Mouse (Mus musculus): ENCODE data around the gene Pagr1b. TPM values are rescaled to one million over a fixed set of nuclear protein-coding genes. Genes with fewer than 3 reads are reported as not detected.

Pagr1b gene
- polyA plus RNA-seq, 1 experiment, result 4.2 TPM

DNA sequence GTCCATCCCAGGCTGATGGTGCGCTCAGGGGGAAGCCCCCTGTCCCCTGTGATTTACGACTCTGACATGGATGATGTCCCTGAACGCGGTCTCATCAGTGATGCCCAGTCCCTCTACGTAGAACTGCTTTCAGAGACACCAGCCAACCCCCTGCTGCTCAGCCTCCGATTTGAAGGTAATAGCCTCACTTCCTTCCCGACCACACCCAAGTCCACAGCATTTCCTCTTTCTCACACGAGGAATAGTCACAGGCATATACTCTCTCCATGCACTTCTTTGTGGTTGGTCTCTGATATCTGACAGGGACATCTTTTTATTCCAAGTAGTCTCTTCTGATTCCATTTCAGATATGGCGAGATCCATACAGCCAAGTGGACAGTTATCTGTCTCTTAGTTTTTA is 56.5 kb downstream of the Pagr1b start:
- H3K4me1 ChIP-seq, result peaks cover 12% of the 10 kb centered on the region; the same call in 1 of the 2 replicates
- no peaks in the 10 kb centered on the region for H3K36me3 ChIP-seq (replicated peaks; ENCODE audit: low read length)
- H3K9me3 ChIP-seq, result no peaks in the 10 kb centered on the region
- no peak overlapping the region for H3K4me3 ChIP-seq (replicated peaks)
- peaks cover 60% of the 10 kb centered on the region for H3K27me3 ChIP-seq (replicated peaks)
- no peak for TF ChIP-seq FLI1 (IDR thresholded peaks at IDR 0.05; ENCODE audit: low read length)
- no peak for TF ChIP-seq GATA1 (IDR thresholded peaks at IDR 0.05; ENCODE audit: borderline replicate concordance, low read length)

DNA sequence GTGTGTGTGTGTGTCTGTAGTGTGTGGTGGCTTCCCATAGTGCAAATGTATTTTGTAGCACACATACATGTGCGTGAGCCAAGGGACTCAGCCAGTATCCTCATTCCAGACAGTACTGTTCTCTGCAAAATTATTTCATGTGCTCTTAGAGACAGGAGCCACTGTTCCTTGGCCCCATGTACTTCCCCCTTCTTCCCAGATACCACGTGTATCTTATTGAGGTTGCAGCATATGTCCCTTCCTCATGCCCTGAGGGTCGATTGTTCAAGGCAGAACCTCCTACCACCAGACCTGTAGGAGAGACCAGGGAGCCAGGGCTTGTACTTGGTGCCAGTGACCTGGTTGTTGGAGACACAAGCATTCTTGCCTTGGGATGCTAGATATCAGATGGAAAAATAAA is 61.2 kb downstream of the Pagr1b start:
- H3K4me1 ChIP-seq, result peaks cover 19% of the 10 kb centered on the region
- H3K4me3 ChIP-seq (replicated peaks), result no peak overlapping the region
- no peaks in the 10 kb centered on the region for H3K36me3 ChIP-seq (replicated peaks; ENCODE audit: low read length)
- H3K9me3 ChIP-seq, result no peaks in the 10 kb centered on the region
- peaks cover 65% of the 10 kb centered on the region for H3K27me3 ChIP-seq (replicated peaks)
- TF ChIP-seq FLI1 (IDR thresholded peaks at IDR 0.05; ENCODE audit: low read length) (no peak), GATA1 (IDR thresholded peaks at IDR 0.05; ENCODE audit: borderline replicate concordance, low read length) (no peak)

DNA sequence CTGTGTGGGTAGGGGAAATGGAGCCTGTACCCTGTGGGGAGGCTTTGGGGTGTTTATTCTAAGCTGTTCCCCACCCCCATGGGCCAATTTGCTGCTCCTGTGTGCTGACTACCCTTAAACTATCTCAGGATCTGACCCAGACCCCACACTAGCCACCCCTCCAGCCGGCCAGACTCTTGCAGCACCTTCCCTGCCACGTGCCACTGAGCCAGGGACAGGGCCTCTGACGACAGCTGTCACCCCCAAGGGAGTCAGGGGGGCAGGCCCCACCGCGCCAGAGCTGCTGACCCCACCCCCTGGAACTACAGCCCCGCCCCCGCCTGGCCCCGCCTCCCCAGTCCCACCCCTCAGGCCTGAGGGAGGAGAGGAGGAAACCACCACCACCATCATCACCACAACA is 63.6 kb downstream of the Pagr1b start:
- Histone ChIP-seq H3K36me3 (replicated peaks; ENCODE audit: low read length) (peaks cover 2% of the 10 kb centered on the region), H3K9me3 (no peaks in the 10 kb centered on the region), H3K4me1 (peaks cover 30% of the 10 kb centered on the region), H3K27me3 (replicated peaks) (peaks cover 76% of the 10 kb centered on the region), H3K4me3 (replicated peaks) (no peak overlapping the region)
- no peak for TF ChIP-seq GATA1 (IDR thresholded peaks at IDR 0.05; ENCODE audit: borderline replicate concordance, low read length)
- no peak for TF ChIP-seq FLI1 (IDR thresholded peaks at IDR 0.05; ENCODE audit: low read length)

DNA sequence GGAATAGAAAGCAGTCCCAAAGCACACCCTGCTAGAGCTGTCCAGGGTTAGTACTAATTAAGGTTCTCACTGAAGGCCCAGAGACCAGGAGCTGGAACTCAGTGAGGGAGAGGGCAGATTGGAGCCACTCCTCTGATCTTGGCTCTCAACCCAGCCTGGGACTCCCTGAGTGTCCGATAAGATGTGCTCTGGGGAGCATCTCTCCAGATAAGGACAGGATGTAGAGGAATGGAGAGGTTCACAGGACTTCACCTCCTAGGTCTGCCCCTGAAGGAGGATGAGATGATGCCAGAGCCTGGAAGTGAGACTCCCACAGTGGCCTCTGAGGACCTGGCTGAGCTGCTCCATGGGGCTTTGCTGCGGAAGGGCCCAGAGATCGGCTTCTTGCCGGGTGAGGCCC is 64.5 kb downstream of the Pagr1b start:
- H3K27me3 ChIP-seq (replicated peaks), result peaks cover 70% of the 10 kb centered on the region

More for the DNA sequence above, 64.5 kb downstream of the Pagr1b start:
- Histone ChIP-seq H3K36me3 (replicated peaks; ENCODE audit: low read length) (peaks cover 11% of the 10 kb centered on the region), H3K4me1 (peaks cover 30% of the 10 kb centered on the region), H3K4me3 (replicated peaks) (no peak overlapping the region), H3K9me3 (no peaks in the 10 kb centered on the region)
- TF ChIP-seq GATA1 (IDR thresholded peaks at IDR 0.05; ENCODE audit: borderline replicate concordance, low read length) (no peak), FLI1 (IDR thresholded peaks at IDR 0.05; ENCODE audit: low read length) (no peak)

Other genes with a start within 250 kb of the Pagr1b start
- gene Ypel3, start 239.5 kb downstream of the Pagr1b start, polyA plus RNA-seq (2012; ENCODE audit: insufficient read depth, low replicate concordance), result 284 and 689 TPM in 2 replicates
- 3.0 and 15.0 TPM in 2 replicates for gene Tbx6, start 235.0 kb downstream of the Pagr1b start, polyA plus RNA-seq (2012; ENCODE audit: insufficient read depth, low replicate concordance)
- 46.3 and 115 TPM in 2 replicates for gene Ppp4c, start 224.0 kb downstream of the Pagr1b start, polyA plus RNA-seq (2012; ENCODE audit: insufficient read depth, low replicate concordance)
- 13.5 and 29.3 TPM in 2 replicates for gene Fam57b, start 218.8 kb downstream of the Pagr1b start, polyA plus RNA-seq (2012; ENCODE audit: insufficient read depth, low replicate concordance)
- gene 4930451I11Rik, start 184.8 kb downstream of the Pagr1b start, polyA plus RNA-seq (2012; ENCODE audit: insufficient read depth, low replicate concordance), result not detected in 2 replicates
- 1.3 TPM in 1 of 2 replicates, not detected in the other for gene Doc2a, start 169.1 kb downstream of the Pagr1b start, polyA plus RNA-seq (2012; ENCODE audit: insufficient read depth, low replicate concordance)
- gene Hirip3, start 154.5 kb downstream of the Pagr1b start, polyA plus RNA-seq (2012; ENCODE audit: insufficient read depth, low replicate concordance), result 9.3 and 60.8 TPM in 2 replicates
- 823 and 1,411 TPM in 2 replicates for gene Ino80e, start 154.1 kb downstream of the Pagr1b start, polyA plus RNA-seq (2012; ENCODE audit: insufficient read depth, low replicate concordance)
- 159 and 479 TPM in 2 replicates for gene Taok2, start 131.8 kb downstream of the Pagr1b start, polyA plus RNA-seq (2012; ENCODE audit: insufficient read depth, low replicate concordance)
- gene Tmem219, start 93.6 kb downstream of the Pagr1b start, polyA plus RNA-seq (2012; ENCODE audit: insufficient read depth, low replicate concordance), result 50.9 TPM in 2 replicates
- 26.4 and 59.2 TPM in 2 replicates for gene Kctd13, start 87.6 kb downstream of the Pagr1b start, polyA plus RNA-seq (2012; ENCODE audit: insufficient read depth, low replicate concordance)
- gene Asphd1, start 66.9 kb downstream of the Pagr1b start, polyA plus RNA-seq (2012; ENCODE audit: insufficient read depth, low replicate concordance), result not detected in 2 replicates
- gene Sez6l2, start 65.9 kb downstream of the Pagr1b start, polyA plus RNA-seq (2012; ENCODE audit: insufficient read depth, low replicate concordance), result 1.7 and 2.0 TPM in 2 replicates
- 105 and 211 TPM in 2 replicates for gene Cdipt, start 40.6 kb downstream of the Pagr1b start, polyA plus RNA-seq (2012; ENCODE audit: insufficient read depth, low replicate concordance)
- 1.8 TPM in 1 of 2 replicates, not detected in the other for gene Cdiptos, start 40.4 kb downstream of the Pagr1b start, polyA plus RNA-seq (2012; ENCODE audit: insufficient read depth, low replicate concordance)
- gene Mvp, start 1.9 kb downstream of the Pagr1b start, polyA plus RNA-seq (2012; ENCODE audit: insufficient read depth, low replicate concordance), result 39.1 and 72.4 TPM in 2 replicates
- gene Pagr1a, start 868 bp upstream of the Pagr1b start, polyA plus RNA-seq (2012; ENCODE audit: insufficient read depth, low replicate concordance), result 15.8 and 94.8 TPM in 2 replicates
- gene Gm42742, start 4.6 kb upstream of the Pagr1b start, polyA plus RNA-seq (2012; ENCODE audit: insufficient read depth, low replicate concordance), result 164 and 252 TPM in 2 replicates
- gene Prrt2, start 4.7 kb upstream of the Pagr1b start, polyA plus RNA-seq (2012; ENCODE audit: insufficient read depth, low replicate concordance), result 0.68 and 3.9 TPM in 2 replicates
- 324 and 1,017 TPM in 2 replicates for gene Maz, start 10.6 kb upstream of the Pagr1b start, polyA plus RNA-seq (2012; ENCODE audit: insufficient read depth, low replicate concordance)
- gene Kif22, start 26.0 kb upstream of the Pagr1b start, polyA plus RNA-seq (2012; ENCODE audit: insufficient read depth, low replicate concordance), result 6.8 and 18.0 TPM in 2 replicates
- not detected in 2 replicates for gene Zg16, start 70.8 kb upstream of the Pagr1b start, polyA plus RNA-seq (2012; ENCODE audit: insufficient read depth, low replicate concordance)
- gene AI467606, start 74.9 kb upstream of the Pagr1b start, polyA plus RNA-seq (2012; ENCODE audit: insufficient read depth, low replicate concordance), result 71.8 and 93.9 TPM in 2 replicates
- gene Qprt, start 105.7 kb upstream of the Pagr1b start, polyA plus RNA-seq (2012; ENCODE audit: insufficient read depth, low replicate concordance), result not detected in 2 replicates
- 2.2 and 17.4 TPM in 2 replicates for gene Spn, start 121.3 kb upstream of the Pagr1b start, polyA plus RNA-seq (2012; ENCODE audit: insufficient read depth, low replicate concordance)
- 13.5 and 43.5 TPM in 2 replicates for gene Cd2bp2, start 179.6 kb upstream of the Pagr1b start, polyA plus RNA-seq (2012; ENCODE audit: insufficient read depth, low replicate concordance)
- gene Tbc1d10b, start 192.0 kb upstream of the Pagr1b start, polyA plus RNA-seq (2012; ENCODE audit: insufficient read depth, low replicate concordance), result 83.3 and 137 TPM in 2 replicates
- 4.7 TPM in 1 of 2 replicates, not detected in the other for gene Mylpf, start 192.4 kb upstream of the Pagr1b start, polyA plus RNA-seq (2012; ENCODE audit: insufficient read depth, low replicate concordance)
- 10.8 and 17.3 TPM in 2 replicates for gene Zfp553, start 216.6 kb upstream of the Pagr1b start, polyA plus RNA-seq (2012; ENCODE audit: insufficient read depth, low replicate concordance)
- 369 and 529 TPM in 2 replicates for gene Sept1, start 216.6 kb upstream of the Pagr1b start, polyA plus RNA-seq (2012; ENCODE audit: insufficient read depth, low replicate concordance)
- 85.4 and 270 TPM in 2 replicates for gene Zfp771, start 227.8 kb upstream of the Pagr1b start, polyA plus RNA-seq (2012; ENCODE audit: insufficient read depth, low replicate concordance)
- 65.3 and 143 TPM in 2 replicates for gene Dctpp1, start 244.2 kb upstream of the Pagr1b start, polyA plus RNA-seq (2012; ENCODE audit: insufficient read depth, low replicate concordance)

All from megakaryocyte, embryonic 14.5 days (primary cell).